ENCODE assay signal across 7 mouse cellular contexts in genomic region chr10:80264341-80265148, GRCm38 (mm10). TPM values are rescaled to one million over a fixed set of nuclear protein-coding genes. Genes with fewer than 3 reads are reported as not detected.
DNase-seq lines count a peak whose midpoint lies in the region; ATAC-seq lines count a peak whose summit lies in the region.

No protein-coding gene starts in this region.

- H3K4me3 ChIP-seq in embryonic facial prominence, embryonic 11.5 days (ENCODE audit: low read depth, low read length) = peak overlapping the region; percentile 83
- peak overlapping the region; percentile 98 for H3K4me3 ChIP-seq in limb, embryonic 10.5 days
- peak overlapping the region; percentile 92 for H3K4me3 ChIP-seq in midbrain, embryonic 13.5 days (replicated peaks)

- H3K27ac ChIP-seq in embryonic facial prominence, embryonic 11.5 days (replicated peaks; ENCODE audit: low read depth, low read length) = peak overlapping the region; percentile 39; the same call in 1 of the 2 replicates
- H3K27ac ChIP-seq in limb, embryonic 10.5 days = peak overlapping the region; percentile 97
- H3K27ac ChIP-seq in midbrain, embryonic 13.5 days = peak overlapping the region; percentile 67

- no peaks in the 10 kb centered on the region for H3K9me3 ChIP-seq in embryonic facial prominence, embryonic 11.5 days (replicated peaks; ENCODE audit: control insufficient read depth, low read length)
- H3K9me3 ChIP-seq in limb, embryonic 10.5 days (replicated peaks) = no peaks in the 10 kb centered on the region
- no peaks in the 10 kb centered on the region for H3K9me3 ChIP-seq in midbrain, embryonic 13.5 days

- H3K4me1 ChIP-seq in embryonic facial prominence, embryonic 11.5 days (ENCODE audit: control insufficient read depth, insufficient read depth, low read length) = peaks cover 9% of the 10 kb centered on the region
- peaks cover 62% of the 10 kb centered on the region for H3K4me1 ChIP-seq in limb, embryonic 10.5 days
- peaks cover 70% of the 10 kb centered on the region for H3K4me1 ChIP-seq in midbrain, embryonic 13.5 days (replicated peaks)

- no peaks in the 10 kb centered on the region for H3K27me3 ChIP-seq in embryonic facial prominence, embryonic 11.5 days (ENCODE audit: control insufficient read depth, insufficient read depth, low read length)
- H3K27me3 ChIP-seq in limb, embryonic 10.5 days (ENCODE audit: low read depth, poor library complexity, severe bottlenecking) = no peaks in the 10 kb centered on the region
- H3K27me3 ChIP-seq in midbrain, embryonic 13.5 days = no peaks in the 10 kb centered on the region

- 0 out of 2 replicates have a peak, but pooled peaks have one; percentile 24 for ATAC-seq in embryonic facial prominence, embryonic 11.5 days (replicated peaks; ENCODE audit: insufficient number of reproducible peaks, low FRiP score, low TSS enrichment, low read depth)
- peak; percentile 53 for ATAC-seq in granulocyte monocyte progenitor cell, adult 5-6 weeks (replicated peaks; ENCODE audit: poor library complexity, severe bottlenecking)
- peak; percentile 75 for ATAC-seq in midbrain, embryonic 13.5 days

- peak overlapping the region; percentile 90 for H3K9ac ChIP-seq in embryonic facial prominence, embryonic 11.5 days (replicated peaks; ENCODE audit: low read length)
- H3K9ac ChIP-seq in midbrain, embryonic 13.5 days (replicated peaks) = peak overlapping the region; percentile 98

- H3K4me2 ChIP-seq in embryonic facial prominence, embryonic 11.5 days (ENCODE audit: low read depth, low read length) = peak overlapping the region; percentile 57
- H3K4me2 ChIP-seq in midbrain, embryonic 13.5 days (replicated peaks) = peak overlapping the region; percentile 85

- DNase-seq in adrenal gland, postnatal 14 days = peak; percentile 99
- peak; percentile 99 for DNase-seq in embryonic facial prominence, embryonic 11.5 days (ENCODE audit: low spot score)
- DNase-seq in kidney, adult 11 months = peak; percentile 99
- peak; percentile 99 for DNase-seq in limb, embryonic 10.5 days (ENCODE audit: low spot score)
- DNase-seq in spleen, adult 12 weeks (ENCODE audit: low spot score) = peak; percentile 97

- 3% methylated on average over 64 of the region's 81 CpGs for WGBS in embryonic facial prominence, embryonic 11.5 days
- WGBS in limb, embryonic 10.5 days = 2% methylated on average over 81 of the region's 81 CpGs
- 2% methylated on average over 79 of the region's 81 CpGs for WGBS in midbrain, embryonic 13.5 days

- H3K36me3 ChIP-seq in embryonic facial prominence, embryonic 11.5 days (replicated peaks; ENCODE audit: control insufficient read depth, insufficient read depth, low read depth, low read length) = no peaks in the 10 kb centered on the region; the same call in 1 of the 2 replicates
- H3K36me3 ChIP-seq in limb, embryonic 10.5 days = peaks cover 31% of the 10 kb centered on the region
- peaks cover 13% of the 10 kb centered on the region; the same call in 1 of the 2 replicates for H3K36me3 ChIP-seq in midbrain, embryonic 13.5 days

RNA-seq across cellular contexts. Expression of gene Dazap1, which starts 3.3 kb away (rescaled TPM):
- total RNA-seq in adrenal gland, postnatal 14 days (2021) = 92.9 and 115 TPM in 2 replicates
- polyA plus RNA-seq in embryonic facial prominence, embryonic 11.5 days (2014; fragmentation: Nextera tagmentation; extraction: Ambion mirVana) = 40.9 and 44.7 TPM in 2 replicates
- total RNA-seq in granulocyte monocyte progenitor cell, adult 5-6 weeks (2014; fragmentation: Nextera tagmentation) = 128 and 145 TPM in 2 replicates
- total RNA-seq in granulocyte monocyte progenitor cell, adult 5-6 weeks (2017) = 154 and 157 TPM in 2 replicates
- 61.2 and 66.2 TPM in 2 replicates for polyA plus RNA-seq in limb, embryonic 10.5 days (2016; fragmentation: Nextera tagmentation; extraction: Ambion mirVana)
- 62.9 and 66.1 TPM in 2 replicates for polyA plus RNA-seq in midbrain, embryonic 13.5 days (2015; fragmentation: Nextera tagmentation; extraction: Ambion mirVana)

RNA-seq across cellular contexts. Expression of gene Gamt, which starts 3.7 kb away (rescaled TPM):
- total RNA-seq in adrenal gland, postnatal 14 days (2021) = 138 and 192 TPM in 2 replicates
- polyA plus RNA-seq in embryonic facial prominence, embryonic 11.5 days (2014; fragmentation: Nextera tagmentation; extraction: Ambion mirVana) = 21.9 and 22.4 TPM in 2 replicates
- 4.8 and 6.9 TPM in 2 replicates for total RNA-seq in granulocyte monocyte progenitor cell, adult 5-6 weeks (2014; fragmentation: Nextera tagmentation)
- 3.1 and 5.7 TPM in 2 replicates for total RNA-seq in granulocyte monocyte progenitor cell, adult 5-6 weeks (2017)
- polyA plus RNA-seq in limb, embryonic 10.5 days (2016; fragmentation: Nextera tagmentation; extraction: Ambion mirVana) = 14.4 and 18.4 TPM in 2 replicates
- 20.9 and 22.3 TPM in 2 replicates for polyA plus RNA-seq in midbrain, embryonic 13.5 days (2015; fragmentation: Nextera tagmentation; extraction: Ambion mirVana)

RNA-seq across cellular contexts. Expression of gene Ndufs7, which starts 15.6 kb away (rescaled TPM):
- 426 and 463 TPM in 2 replicates for total RNA-seq in adrenal gland, postnatal 14 days (2021)
- 221 and 253 TPM in 2 replicates for polyA plus RNA-seq in embryonic facial prominence, embryonic 11.5 days (2014; fragmentation: Nextera tagmentation; extraction: Ambion mirVana)
- 109 and 191 TPM in 2 replicates for total RNA-seq in granulocyte monocyte progenitor cell, adult 5-6 weeks (2014; fragmentation: Nextera tagmentation)
- 97.9 and 124 TPM in 2 replicates for total RNA-seq in granulocyte monocyte progenitor cell, adult 5-6 weeks (2017)
- 311 and 345 TPM in 2 replicates for polyA plus RNA-seq in limb, embryonic 10.5 days (2016; fragmentation: Nextera tagmentation; extraction: Ambion mirVana)
- polyA plus RNA-seq in midbrain, embryonic 13.5 days (2015; fragmentation: Nextera tagmentation; extraction: Ambion mirVana) = 244 and 265 TPM in 2 replicates

RNA-seq across cellular contexts. Expression of gene Rps15, which starts 27.7 kb away (rescaled TPM):
- 1,072 and 1,285 TPM in 2 replicates for total RNA-seq in adrenal gland, postnatal 14 days (2021)
- polyA plus RNA-seq in embryonic facial prominence, embryonic 11.5 days (2014; fragmentation: Nextera tagmentation; extraction: Ambion mirVana) = 886 and 948 TPM in 2 replicates
- total RNA-seq in granulocyte monocyte progenitor cell, adult 5-6 weeks (2014; fragmentation: Nextera tagmentation) = 3,725 and 3,829 TPM in 2 replicates
- 2,646 and 2,810 TPM in 2 replicates for total RNA-seq in granulocyte monocyte progenitor cell, adult 5-6 weeks (2017)
- polyA plus RNA-seq in limb, embryonic 10.5 days (2016; fragmentation: Nextera tagmentation; extraction: Ambion mirVana) = 1,092 and 1,255 TPM in 2 replicates
- polyA plus RNA-seq in midbrain, embryonic 13.5 days (2015; fragmentation: Nextera tagmentation; extraction: Ambion mirVana) = 631 and 653 TPM in 2 replicates

RNA-seq across cellular contexts. Expression of gene Apc2, which starts 31.2 kb away (rescaled TPM):
- total RNA-seq in adrenal gland, postnatal 14 days (2021) = 1.5 and 4.4 TPM in 2 replicates
- 11.0 and 15.8 TPM in 2 replicates for polyA plus RNA-seq in embryonic facial prominence, embryonic 11.5 days (2014; fragmentation: Nextera tagmentation; extraction: Ambion mirVana)
- total RNA-seq in granulocyte monocyte progenitor cell, adult 5-6 weeks (2014; fragmentation: Nextera tagmentation) = not detected in 2 replicates
- not detected in 2 replicates for total RNA-seq in granulocyte monocyte progenitor cell, adult 5-6 weeks (2017)
- 0.90 and 2.9 TPM in 2 replicates for polyA plus RNA-seq in limb, embryonic 10.5 days (2016; fragmentation: Nextera tagmentation; extraction: Ambion mirVana)
- 182 and 209 TPM in 2 replicates for polyA plus RNA-seq in midbrain, embryonic 13.5 days (2015; fragmentation: Nextera tagmentation; extraction: Ambion mirVana)

Comparison
In these comparisons a context has a peak if more than half of its experiments do, and no peak if none do; other contexts are left out.
1. Peak in every context shown above with its lines: DNase-seq, ATAC-seq, H3K4me3 ChIP-seq and H3K27ac ChIP-seq.
2. ATAC-seq: peak in every context shown above with its lines; median percentile 75 in midbrain, embryonic 13.5 days; 53 in granulocyte monocyte progenitor cell, adult 5-6 weeks; 24 in embryonic facial prominence, embryonic 11.5 days.
3. H3K27ac ChIP-seq: peak in every context shown above with its lines; median percentile 97 in limb, embryonic 10.5 days; 67 in midbrain, embryonic 13.5 days; 39 in embryonic facial prominence, embryonic 11.5 days.